In genomic region chr1:90592784-90593183, GRCm38 (mm10) we compare ENCODE assay signal across 8 mouse cellular contexts. TPM values are rescaled to one million over a fixed set of nuclear protein-coding genes. Genes with fewer than 3 reads are reported as not detected.
DNase-seq lines count a peak whose midpoint lies in the region; ATAC-seq and TF ChIP-seq lines count a peak whose summit lies in the region.

No protein-coding gene starts in this region.

- no peak overlapping the region for H3K4me3 ChIP-seq in kidney, postnatal 0 days (replicated peaks; ENCODE audit: low read depth, low read length)
- H3K4me3 ChIP-seq in liver, embryonic 13.5 days (replicated peaks): no peak overlapping the region
- no peak overlapping the region for H3K4me3 ChIP-seq in neural tube, embryonic 11.5 days (ENCODE audit: low read depth, low read length)

- no peaks in the 10 kb centered on the region for H3K9me3 ChIP-seq in kidney, postnatal 0 days (replicated peaks; ENCODE audit: low read length)
- H3K9me3 ChIP-seq in liver, embryonic 13.5 days (replicated peaks): no peaks in the 10 kb centered on the region
- no peaks in the 10 kb centered on the region for H3K9me3 ChIP-seq in neural tube, embryonic 11.5 days (ENCODE audit: control insufficient read depth, low read length)

- H3K4me2 ChIP-seq in kidney, postnatal 0 days (ENCODE audit: low read length): no peak overlapping the region
- H3K4me2 ChIP-seq in liver, embryonic 13.5 days: no peak overlapping the region
- no peak overlapping the region for H3K4me2 ChIP-seq in neural tube, embryonic 11.5 days (ENCODE audit: low read depth)

- 20% methylated on average over 6 of the region's 6 CpGs for WGBS in kidney, postnatal 0 days
- 21% methylated on average over 6 of the region's 6 CpGs for WGBS in liver, embryonic 13.5 days (ENCODE audit: insufficient replicate concordance)
- WGBS in neural tube, embryonic 11.5 days: 21% methylated on average over 6 of the region's 6 CpGs

- 0 out of 2 replicates have a peak, but pooled peaks cover 3% of the 10 kb centered on the region for H3K27me3 ChIP-seq in kidney, postnatal 0 days (ENCODE audit: insufficient read depth, low read length)
- H3K27me3 ChIP-seq in liver, embryonic 13.5 days: no peaks in the 10 kb centered on the region
- H3K27me3 ChIP-seq in neural tube, embryonic 11.5 days (ENCODE audit: control insufficient read depth, insufficient read depth, low read length): no peaks in the 10 kb centered on the region

- no peak overlapping the region for H3K27ac ChIP-seq in kidney, postnatal 0 days
- no peak overlapping the region for H3K27ac ChIP-seq in liver, embryonic 13.5 days
- H3K27ac ChIP-seq in neural tube, embryonic 11.5 days (ENCODE audit: low read depth, low read length): no peak overlapping the region

- peak; percentile 97 for TF ChIP-seq CTCF in kidney, postnatal 0 days (IDR thresholded peaks at IDR 0.05; ENCODE audit: low read depth)

- DNase-seq in 416B (ENCODE audit: low read depth) (peak; percentile 61), WW6 (ENCODE audit: low read depth, low spot score) (peak; percentile 22)
- peak; percentile 70 to 75 for DNase-seq in cerebellum, postnatal 36 days
- peak; percentile 82 for DNase-seq in gastrocnemius, postnatal 14 days
- peak; percentile 86 for DNase-seq in kidney, postnatal 0 days (ENCODE audit: low spot score)
- peak; percentile 38 for DNase-seq in liver, embryonic 13.5 days
- peak; percentile 82 for DNase-seq in neural tube, embryonic 11.5 days (ENCODE audit: low spot score)
- DNase-seq in testis, postnatal 10 days (ENCODE audit: low spot score): peak; percentile 93

- intact Hi-C loops in gastrocnemius, postnatal 14 days (cut with DNase I; ENCODE audit: low total_unique reads): loop anchor here (2.0 kb wide), 1 partner anchor 530 kb away; no protein-coding TSS in a partner anchor

- ATAC-seq in kidney, postnatal 0 days (replicated peaks; ENCODE audit: low FRiP score, low read depth): no peak
- no peak for ATAC-seq in liver, embryonic 13.5 days (ENCODE audit: low read depth)
- ATAC-seq in neural tube, embryonic 11.5 days (ENCODE audit: insufficient read depth, low FRiP score, low TSS enrichment): no peak

- H3K4me1 ChIP-seq in kidney, postnatal 0 days (replicated peaks; ENCODE audit: insufficient read depth, low read length): no peaks in the 10 kb centered on the region
- 0 out of 2 replicates have a peak, but pooled peaks cover 8% of the 10 kb centered on the region for H3K4me1 ChIP-seq in liver, embryonic 13.5 days (replicated peaks)
- H3K4me1 ChIP-seq in neural tube, embryonic 11.5 days (ENCODE audit: control insufficient read depth, insufficient read depth, low read length): no peaks in the 10 kb centered on the region

- H3K9ac ChIP-seq in kidney, postnatal 0 days (ENCODE audit: low read depth, low read length): no peak overlapping the region
- no peak overlapping the region for H3K9ac ChIP-seq in liver, embryonic 13.5 days
- no peak overlapping the region for H3K9ac ChIP-seq in neural tube, embryonic 11.5 days (ENCODE audit: low read length)

- H3K36me3 ChIP-seq in kidney, postnatal 0 days (ENCODE audit: insufficient read depth, low read length): no peaks in the 10 kb centered on the region
- H3K36me3 ChIP-seq in liver, embryonic 13.5 days: no peaks in the 10 kb centered on the region
- H3K36me3 ChIP-seq in neural tube, embryonic 11.5 days (ENCODE audit: control insufficient read depth, insufficient read depth, low read length): no peaks in the 10 kb centered on the region

RNA-seq across cellular contexts. Expression of gene Cops8, which starts 10.0 kb away (rescaled TPM):
- total RNA-seq in gastrocnemius, postnatal 14 days (2021): 10 to 100 TPM; 71.5 to 78.3 TPM
- 105 and 114 TPM in 2 replicates for polyA plus RNA-seq in kidney, postnatal 0 days (2015; fragmentation: Nextera tagmentation; extraction: Ambion mirVana)
- 65.4 and 67.4 TPM in 2 replicates for polyA plus RNA-seq in liver, embryonic 13.5 days (2015; fragmentation: Nextera tagmentation; extraction: Ambion mirVana)
- 192 and 200 TPM in 2 replicates for polyA plus RNA-seq in neural tube, embryonic 11.5 days (2014; fragmentation: Nextera tagmentation; extraction: Ambion mirVana)

Comparison
In these comparisons a context has a peak if more than half of its experiments do, and no peak if none do; other contexts are left out.
1. DNase-seq: peak in every context shown above with its lines; median percentile 93 in testis, postnatal 10 days; 86 in kidney, postnatal 0 days; 82 in gastrocnemius, postnatal 14 days; 82 in neural tube, embryonic 11.5 days; 72 in cerebellum, postnatal 36 days; 61 in 416B; 38 in liver, embryonic 13.5 days; 22 in WW6.